Mouse (Mus musculus) left cerebral cortex, postnatal 36 days (tissue): Measurements from ENCODE around the gene Ino80d. TPM values are rescaled to one million over a fixed set of nuclear protein-coding genes. Genes with fewer than 3 reads are reported as not detected.

Experiments used
- DNase-seq, 2 experiments: peaks; one replicate each; pipeline ENCODE4 v3.0.0; 2021 to 2022; ENCODE audit warnings: low spot score in 2 of 2, mixed read lengths in 1 of 2
- intact Hi-C: fragments of 180-260 bp; cut with DNase I; formaldehyde crosslinking; loops from one replicate; pipeline ENCODE4 v1.15.1; 2025
- total RNA-seq, 2 experiments: library from RNA; stranded (reverse); gene quantifications; 2 replicates each; pipeline ENCODE4 v1.2.3; 2021

Gene Ino80d
- total RNA-seq, 2 experiments from 2014 or later = 27.4 to 35.7 TPM

DNA sequence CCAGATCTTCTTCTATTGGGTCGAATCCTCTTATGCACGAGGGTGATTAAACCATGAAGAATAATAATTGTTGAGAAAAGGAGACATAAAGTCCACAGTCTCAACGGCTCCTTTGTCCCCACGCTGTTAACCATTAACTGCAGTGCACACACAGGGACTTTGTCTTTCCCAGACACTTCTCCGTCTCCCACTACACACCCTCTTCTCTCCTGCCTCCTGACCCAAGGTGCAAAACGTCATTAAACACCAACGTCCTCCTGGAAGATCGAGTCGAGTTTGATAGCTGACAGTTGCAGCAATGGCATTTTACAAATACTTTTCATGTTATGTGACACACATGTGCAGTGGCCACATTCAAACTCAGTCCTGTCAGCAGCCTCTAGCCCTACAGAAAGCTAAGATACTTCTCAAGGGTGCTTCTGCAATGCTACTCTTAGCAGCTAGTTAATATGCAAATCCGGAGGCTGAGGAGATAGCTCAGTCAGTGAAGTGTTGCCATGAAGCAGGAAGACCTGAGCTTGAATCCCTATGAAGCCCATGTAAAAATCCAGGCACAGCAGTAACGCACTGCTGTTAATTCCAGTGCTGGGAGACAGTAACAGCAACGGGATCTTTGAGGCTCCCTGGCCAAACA is 109.3 kb downstream of the Ino80d start:
- intact Hi-C loops = no loop called here
- no peak for DNase-seq

DNA sequence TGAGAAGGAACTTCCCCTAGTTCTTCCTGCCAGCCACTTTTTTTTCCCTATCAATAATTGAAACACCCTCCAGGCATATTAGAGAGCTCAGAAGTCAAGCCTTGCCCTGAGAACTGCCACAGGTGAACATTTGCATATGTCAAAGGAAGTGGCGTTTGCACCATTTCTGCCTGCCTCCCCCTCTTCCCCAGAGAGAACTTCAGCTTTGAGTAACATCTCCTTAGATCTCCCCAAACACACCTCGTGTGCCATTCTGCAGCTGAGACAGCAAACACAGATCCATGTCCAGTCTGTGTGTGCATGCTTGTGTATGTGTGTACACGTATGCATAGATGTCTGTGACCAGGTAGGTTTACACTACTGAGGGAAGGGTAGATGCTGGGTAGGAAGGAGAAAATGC is 112.6 kb downstream of the Ino80d start:
- DNase-seq = no peak

DNA sequence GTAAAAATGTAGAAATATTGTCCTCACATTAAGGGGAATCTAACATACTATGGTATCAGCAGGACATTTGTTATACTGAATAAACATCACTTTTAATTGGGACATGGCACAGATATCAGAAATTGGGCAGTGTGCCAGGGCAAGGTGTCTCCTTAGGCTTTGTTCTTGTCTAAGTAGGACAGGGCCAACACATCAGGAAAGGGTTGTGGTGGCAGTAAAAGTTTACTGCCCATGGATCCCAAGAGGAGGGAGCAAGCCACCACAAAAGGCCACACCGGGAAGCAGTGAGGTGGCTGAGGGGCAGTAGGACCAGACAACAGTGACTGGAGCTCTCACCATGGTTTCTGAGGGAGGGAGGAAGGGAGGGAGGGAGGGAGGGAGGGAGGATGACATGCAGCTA is 121.1 kb downstream of the Ino80d start:
- intact Hi-C loops = no loop called here
- DNase-seq = no peak

More for the DNA sequence above, 112.6 kb downstream of the Ino80d start:
- intact Hi-C loops = no loop called here

DNA sequence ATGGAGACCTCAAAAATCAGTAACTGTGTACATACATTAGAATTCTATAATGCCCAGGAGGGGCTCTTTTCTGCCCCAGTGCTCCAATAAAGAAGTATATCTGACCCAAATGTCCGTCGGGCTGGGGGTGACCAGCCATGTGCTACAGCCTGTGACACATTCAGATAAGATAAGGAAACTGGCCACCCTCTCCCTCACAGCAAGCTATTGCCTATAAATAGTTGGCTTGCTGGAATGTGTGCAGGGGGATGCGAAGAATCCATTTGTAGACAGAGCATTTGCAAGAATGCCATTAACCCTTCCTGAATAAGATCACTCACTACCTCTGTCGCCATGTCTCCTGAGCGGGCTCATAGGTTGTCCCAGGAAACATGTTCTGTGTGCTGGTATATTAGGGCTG is 121.8 kb downstream of the Ino80d start:
- intact Hi-C loops = no loop called here
- no peak for DNase-seq

DNA sequence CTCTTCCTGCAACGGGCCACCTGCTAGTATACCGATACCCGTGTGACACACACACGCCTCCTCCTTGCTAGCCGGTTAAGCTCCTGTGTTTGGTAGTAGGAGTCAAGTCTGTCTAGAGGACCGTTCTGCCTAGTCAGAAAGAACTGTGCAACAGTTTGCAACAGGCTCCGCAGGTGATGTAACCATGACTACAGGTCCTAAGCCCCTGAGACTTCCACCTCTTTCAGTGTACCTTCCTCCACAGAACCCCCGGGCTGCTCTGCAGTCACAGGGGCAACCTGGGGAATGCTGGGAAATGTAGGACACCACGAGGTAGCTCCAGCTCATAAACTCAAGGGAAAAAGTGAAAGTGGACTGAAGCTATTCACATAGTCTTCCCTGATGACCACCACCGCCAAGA is 123.4 kb downstream of the Ino80d start:
- no peak for DNase-seq
- intact Hi-C loops = no loop called here

DNA sequence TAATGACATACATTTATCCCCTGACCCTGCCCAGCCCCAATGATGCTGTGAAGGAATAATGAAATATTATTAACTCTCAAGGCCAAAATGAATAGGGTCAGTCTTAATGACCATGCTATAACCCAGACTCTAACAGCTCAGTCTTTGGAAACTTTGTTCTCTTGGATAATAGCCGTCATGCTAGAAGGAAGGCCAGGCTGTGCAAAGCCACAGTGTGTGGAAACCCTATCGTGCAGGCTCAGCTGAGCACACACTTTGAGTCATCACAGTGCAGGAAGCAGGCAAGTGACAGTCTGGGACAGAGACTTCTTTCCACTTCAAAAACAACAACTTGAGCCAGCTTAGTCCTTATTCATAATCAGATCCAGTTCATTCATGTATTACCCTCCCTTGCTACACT is 126.9 kb downstream of the Ino80d start:
- intact Hi-C loops = no loop called here
- no peak for DNase-seq

DNA sequence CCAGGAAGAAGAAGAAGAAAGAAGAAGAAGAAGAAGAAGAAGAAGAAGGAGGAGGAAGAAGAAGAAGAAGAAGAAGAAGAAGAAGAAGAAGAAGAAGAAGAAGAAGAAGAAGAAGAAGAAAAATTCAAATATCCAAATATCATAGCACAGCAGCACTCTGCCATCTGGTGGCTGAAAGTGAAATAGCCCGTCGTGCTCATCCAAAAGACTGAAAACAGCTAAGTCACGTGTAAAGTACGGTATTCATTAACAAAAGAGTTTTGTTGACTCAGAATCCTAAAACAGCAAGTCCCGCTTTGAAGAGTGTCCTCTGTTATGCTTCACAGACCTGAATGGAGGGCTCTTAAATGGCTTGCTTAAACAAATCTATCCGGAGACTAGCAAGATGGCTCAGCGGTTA is 128.2 kb downstream of the Ino80d start:
- DNase-seq = peak; percentile 12 to 28
- intact Hi-C loops = no loop called here

DNA sequence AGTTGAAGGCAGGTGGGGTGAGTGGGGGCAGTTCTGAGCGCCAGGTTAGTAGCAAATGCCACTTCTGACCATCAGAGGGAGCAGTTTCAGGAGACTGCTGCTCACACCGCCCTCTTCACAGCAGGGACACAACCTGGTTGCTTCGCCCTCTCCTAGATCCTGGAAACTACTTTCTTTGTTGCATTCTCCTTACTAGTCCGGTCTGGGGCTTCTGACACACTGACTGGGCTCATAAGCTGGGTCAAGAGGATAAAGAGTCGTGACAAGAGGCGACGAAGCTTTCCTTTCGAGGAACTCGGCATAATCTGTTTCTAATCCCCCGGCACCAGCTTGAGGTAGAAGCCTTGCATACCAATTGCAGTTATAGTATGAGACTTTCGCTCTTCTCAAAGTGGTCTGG is 129.9 kb downstream of the Ino80d start:
- intact Hi-C loops = no loop called here
- DNase-seq = peak; percentile 23 to 41

DNA sequence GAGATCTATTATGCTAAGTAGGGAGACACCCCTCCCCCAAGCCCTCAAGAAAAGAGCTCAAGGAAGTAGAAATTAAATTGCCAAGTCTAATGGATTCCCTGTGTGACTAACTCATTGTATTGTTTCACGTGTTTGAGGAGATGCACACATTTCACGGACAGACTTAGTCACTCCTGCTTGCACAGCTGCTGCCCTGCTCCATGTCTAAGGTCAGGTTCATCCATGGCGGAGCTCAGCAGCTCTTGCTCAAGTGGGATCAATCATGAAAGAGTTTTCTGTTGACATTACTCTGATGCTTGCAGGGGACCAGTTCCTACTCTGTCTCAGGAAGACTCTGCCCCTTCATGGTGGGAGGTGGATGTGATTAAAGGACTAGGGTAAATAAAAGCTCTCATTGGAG is 137.7 kb downstream of the Ino80d start:
- intact Hi-C loops = no loop called here
- no peak for DNase-seq

DNA sequence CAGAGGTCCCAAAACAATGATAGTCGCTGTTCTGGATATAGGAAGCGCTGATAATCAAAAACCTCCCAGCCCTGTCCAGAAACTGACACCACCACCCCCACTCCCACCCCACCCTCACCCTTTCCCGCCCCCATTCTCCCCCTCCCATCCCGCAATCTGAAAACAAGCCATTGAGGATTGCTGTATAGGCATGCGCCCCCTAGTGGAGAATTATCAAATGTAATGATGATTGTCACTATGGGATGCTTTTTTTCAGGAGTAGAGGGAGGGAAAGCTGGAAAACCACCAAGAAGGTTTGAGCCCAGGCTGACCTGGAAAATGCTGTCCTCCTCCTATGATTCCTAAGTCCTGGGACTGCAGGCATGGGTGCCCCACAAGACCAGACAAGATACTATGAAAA is 147.6 kb downstream of the Ino80d start:
- intact Hi-C loops = loop anchor here (10.0 kb wide), 3 partner anchors 1042 to 1782 kb away; no protein-coding TSS in a partner anchor
- DNase-seq = no peak

DNA sequence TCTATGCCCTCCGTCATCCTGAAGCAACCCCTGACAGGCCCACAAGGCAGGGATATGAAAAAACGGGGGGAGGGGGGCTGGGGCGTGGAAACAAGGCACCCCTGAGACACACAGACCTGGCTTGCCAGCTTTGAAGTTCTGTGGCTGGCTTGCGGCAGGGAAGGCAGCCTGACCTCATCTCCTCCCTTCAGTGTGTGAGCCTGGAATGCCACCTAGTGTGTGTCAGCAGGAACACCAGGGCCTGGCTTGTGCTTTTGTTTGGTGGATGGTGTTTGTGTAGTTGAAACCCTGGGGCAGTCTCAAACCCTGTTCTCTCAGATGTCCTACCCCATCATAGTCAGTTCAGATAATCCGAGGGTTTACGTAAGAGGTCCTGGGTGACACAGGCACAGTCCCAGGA is 150.2 kb downstream of the Ino80d start:
- intact Hi-C loops = loop anchor here (2.0 to 10.0 kb wide), 5 partner anchors 177 to 1779 kb away; partner anchors contain the start of gene Nrp2
- peak; percentile 49 to 59 for DNase-seq

DNA sequence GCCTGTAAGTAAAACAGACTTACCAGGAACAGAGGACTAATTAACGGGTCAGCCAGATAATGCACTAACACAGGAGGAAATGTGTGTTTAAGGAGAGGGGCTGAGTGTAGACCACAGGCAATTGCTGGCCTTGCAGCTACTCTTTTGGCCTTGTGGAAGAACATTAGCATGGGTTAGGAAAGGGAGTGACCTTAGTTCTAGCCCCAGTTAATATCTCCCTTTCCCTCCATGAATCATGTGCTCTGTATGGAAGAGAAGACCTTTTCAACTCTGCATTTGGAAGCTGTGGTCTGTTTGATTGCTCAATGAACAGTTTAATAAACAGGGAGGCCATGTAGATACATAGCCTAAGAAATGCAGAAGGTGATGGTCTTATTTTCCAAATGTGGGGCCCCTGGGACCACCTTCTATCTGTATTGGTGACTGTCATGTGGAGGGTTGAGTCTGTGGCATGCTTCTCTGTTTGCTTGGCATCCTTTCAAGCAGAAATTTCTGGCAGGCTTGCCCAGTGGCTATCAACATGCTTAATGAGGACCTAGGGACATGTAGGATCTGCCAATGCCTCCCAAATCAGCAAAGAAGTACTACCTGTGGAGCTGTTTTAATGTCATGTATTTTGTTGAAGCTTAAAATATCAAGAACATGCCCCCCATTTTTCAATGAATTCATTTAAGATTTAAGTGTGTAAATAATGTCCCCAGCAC is 157.4 kb downstream of the Ino80d start:
- DNase-seq = no peak
- intact Hi-C loops = no loop called here

DNA sequence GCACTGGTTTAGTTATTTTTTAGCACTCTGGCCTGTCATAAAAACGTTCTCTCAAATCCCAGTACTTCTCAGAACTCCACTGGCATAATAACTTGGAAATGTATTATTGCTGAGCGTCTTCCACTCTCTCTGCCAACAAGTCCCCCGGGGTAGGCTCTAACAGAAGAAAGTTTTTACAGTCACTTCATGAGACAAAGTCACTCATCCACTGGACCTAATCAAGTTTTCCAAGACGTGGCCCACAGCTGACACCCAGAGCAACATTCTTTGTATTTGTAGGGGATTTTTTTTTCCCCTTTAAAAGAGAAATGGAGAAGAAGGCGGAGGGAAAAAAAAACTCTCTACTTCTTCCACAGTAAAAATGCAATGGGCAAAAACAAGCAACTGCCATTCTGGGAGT is 157.9 kb downstream of the Ino80d start:
- intact Hi-C loops = no loop called here
- DNase-seq = no peak

DNA sequence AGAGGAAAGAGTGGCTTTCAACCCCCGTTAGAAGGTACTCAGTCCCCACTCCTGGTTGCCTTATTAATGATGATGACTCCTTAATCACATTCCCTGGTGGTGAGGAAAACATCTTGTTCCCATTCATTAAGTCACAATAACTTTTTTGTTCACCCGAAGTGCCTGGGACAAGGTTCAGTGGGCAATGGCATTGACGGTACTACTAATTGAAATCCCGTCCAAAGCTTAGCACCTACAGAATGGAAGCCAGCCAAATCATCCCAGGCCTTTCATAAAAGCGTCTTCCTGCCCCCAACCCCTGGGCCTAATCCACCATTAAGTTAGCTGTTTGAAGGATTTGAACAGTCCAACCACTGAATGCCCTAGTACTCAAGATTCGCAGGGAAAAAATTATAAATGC is 159.1 kb downstream of the Ino80d start:
- intact Hi-C loops = no loop called here
- DNase-seq = no peak

DNA sequence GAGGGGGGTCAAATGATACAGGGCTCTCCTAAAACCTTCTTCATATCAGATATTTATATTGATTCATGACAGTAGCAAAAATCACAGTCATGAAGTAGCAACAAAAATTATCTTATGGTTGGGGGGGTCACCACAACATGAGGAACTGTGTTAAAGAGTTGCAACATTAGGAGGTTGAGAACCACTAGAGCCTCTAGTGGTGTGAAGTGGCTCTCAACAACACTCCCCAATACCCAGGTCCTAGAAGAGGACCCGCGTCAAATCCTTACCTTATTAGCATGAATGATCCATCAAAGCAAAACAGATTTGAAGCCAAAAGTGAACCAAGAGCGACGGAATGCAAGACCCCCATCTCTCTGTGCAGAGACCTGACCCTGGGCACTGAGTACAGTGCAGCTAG is 161.4 kb downstream of the Ino80d start:
- no peak for DNase-seq
- intact Hi-C loops = no loop called here

DNA sequence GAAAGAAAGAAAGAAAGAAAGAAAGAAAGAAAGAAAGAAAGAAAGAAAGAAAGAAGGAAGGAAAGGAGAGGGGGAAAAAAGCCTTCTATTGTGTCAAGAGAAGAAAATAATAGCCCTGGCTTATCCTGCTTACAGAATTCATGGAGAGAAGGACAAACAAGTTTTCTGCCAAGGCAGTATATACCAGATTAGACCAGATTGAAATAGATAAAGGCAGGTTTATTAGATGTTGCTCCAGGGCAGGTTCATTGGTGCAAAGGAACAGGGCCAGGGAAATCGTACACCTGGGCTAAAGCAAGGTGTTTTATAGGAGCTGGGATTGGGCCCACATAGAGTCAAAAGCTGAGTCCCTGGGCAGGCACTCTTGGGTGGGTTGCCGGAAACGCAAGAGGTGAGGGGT is 162.1 kb downstream of the Ino80d start:
- no peak for DNase-seq
- intact Hi-C loops = no loop called here

DNA sequence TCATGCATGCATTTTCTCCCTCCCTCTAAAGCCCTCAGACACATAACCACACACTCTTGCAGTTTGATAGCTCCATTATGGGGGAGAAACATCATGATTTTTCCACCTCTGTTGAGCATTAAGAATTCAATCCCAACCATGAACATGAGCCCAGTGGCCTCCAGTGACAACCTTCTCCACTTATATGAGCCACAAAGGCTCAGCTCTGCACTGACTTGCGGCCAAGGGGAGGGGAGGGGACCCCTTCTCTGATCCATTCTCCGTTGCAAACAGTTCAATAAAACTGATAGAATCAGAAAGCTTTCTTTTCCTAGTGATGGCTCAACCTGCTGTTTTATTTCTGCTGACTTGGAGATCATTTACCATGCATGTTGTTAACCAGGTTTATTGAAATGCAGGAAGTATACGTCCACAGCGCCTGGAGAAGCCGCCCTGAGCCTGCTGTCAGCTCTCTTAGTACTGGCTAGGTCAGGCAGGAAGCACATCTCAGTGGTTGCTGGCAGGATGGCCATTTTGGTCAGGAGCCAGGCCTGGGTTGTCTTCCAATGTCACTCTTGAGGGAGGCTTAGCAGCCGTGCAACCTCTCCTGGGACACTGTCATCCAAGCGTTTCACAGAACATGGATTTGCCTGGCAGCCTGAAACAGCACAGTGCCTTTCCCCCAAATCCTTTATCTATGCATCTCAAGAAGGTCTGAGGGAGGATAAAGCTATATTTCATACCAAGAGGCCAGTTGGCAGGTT is 163.2 kb downstream of the Ino80d start:
- intact Hi-C loops = no loop called here
- no peak for DNase-seq

DNA sequence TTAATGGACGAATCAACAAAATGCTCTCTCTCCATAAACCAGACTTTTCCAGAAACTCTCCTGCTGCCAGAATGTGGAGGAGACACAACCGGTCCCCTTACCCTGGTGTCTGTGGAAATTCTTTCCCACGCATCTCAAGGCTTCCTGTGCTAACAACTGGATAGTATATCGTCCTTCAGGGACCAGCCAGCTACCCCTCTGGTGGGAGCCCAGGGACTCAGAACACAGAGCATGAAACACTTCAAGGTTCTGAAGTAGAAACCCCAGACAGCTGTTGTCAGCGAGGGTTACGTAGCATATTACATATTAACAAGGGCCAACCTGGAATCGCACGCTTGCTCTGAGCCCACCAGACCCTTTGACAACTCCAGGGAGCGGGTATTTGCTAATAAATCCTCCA is 163.9 kb downstream of the Ino80d start:
- intact Hi-C loops = no loop called here
- no peak for DNase-seq

DNA sequence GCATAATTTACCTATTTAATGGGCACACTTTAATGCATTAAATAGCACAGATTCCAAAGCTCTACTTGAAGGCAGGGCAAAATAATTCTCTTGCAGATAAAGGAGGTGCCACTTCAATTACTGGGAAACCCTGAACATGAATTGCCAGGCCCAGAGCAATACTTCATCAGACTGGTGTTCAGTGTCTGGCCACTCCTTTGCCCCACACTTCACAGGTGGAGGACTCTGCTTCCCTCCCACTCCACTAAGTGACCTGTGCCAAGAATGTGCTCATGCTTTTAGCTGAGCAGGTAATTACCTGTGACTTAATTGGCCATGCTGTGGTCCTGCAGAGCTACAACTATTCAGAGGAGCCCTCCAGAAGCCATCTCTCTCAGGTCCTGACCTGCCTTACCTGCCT is 166.7 kb downstream of the Ino80d start:
- intact Hi-C loops = no loop called here
- no peak for DNase-seq

DNA sequence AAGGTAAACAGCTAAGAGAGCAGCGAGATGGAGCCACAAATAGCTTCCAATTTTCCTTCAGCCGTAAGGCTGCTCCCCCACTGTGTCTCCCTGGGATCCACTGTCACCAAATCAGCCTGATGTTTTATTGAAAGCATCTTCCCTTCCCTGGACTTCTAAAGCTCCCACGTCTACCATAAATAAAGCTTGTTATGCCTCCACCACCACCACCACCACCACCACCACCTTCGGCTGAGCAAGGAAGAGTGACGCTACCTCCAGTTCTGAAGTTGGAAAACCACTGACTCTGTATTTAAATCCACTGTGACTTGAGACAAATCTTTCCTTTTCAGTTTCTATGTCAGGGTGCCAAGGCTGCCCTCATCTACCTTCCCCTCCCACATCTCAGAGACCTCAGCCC is 167.5 kb downstream of the Ino80d start:
- intact Hi-C loops = no loop called here
- no peak for DNase-seq

DNA sequence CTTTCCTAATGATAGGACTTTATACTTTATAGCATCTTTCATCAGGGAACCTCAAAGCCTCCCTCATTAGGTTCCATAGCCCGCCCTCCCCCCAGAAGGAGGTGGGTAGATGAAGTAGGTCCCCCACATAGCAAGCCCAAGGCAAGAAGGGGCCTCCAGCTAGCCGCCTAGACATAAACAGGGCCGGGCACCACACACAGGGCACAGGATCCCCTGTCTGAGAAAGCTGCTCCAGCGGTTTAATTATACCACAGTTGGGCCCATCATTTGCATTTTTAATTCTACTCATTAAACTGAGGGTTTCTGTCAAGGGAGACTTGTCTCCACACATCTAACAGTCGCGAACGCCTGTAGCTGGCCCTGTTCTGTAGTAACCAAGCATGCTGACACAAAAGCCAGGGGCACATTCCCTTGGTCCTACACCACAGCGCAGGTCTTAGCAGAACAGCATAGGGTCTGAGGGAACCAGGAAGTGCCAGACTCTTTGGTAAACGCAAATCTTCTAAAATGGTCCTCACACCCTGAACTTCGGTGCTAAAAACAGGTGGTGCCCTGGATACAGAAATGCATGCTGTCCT is 179.6 kb downstream of the Ino80d start:
- DNase-seq = no peak
- intact Hi-C loops = no loop called here
